Comparison of ENCODE assay signal across 8 mouse cellular contexts in the genomic region with DNA sequence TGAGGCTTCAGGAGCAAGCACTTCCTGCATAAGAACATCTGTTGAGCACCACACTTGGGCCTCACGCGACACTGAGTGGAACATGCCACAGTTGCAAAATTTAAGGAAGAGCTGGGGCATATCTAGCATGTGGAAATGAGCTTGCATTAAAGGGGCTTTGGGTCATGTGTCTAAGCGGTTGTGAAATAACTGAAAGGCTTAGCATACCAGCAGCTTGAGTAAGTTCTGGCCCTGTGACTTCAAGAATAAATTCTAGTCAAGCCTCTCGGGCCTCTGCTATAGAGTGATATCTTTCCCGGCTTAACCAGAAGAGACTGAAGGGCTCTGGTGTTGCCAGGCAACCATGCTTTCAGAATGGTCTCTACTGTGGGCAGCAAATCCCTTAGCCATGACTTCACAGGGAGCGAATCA. TPM values are rescaled to one million over a fixed set of nuclear protein-coding genes. Genes with fewer than 3 reads are reported as not detected.
DNase-seq lines count a peak whose midpoint lies in the region; ATAC-seq and TF ChIP-seq lines count a peak whose summit lies in the region.

No protein-coding gene starts in this region.

- 0 out of 2 replicates have a peak overlapping the region, but pooled peaks have one; percentile 16 for H3K27ac ChIP-seq in hindbrain, postnatal 0 days
- no peak overlapping the region for H3K27ac ChIP-seq in hindbrain, embryonic 10.5 days
- H3K27ac ChIP-seq in lung, embryonic 16.5 days (ENCODE audit: low read length) = peak overlapping the region; percentile 36; the same call in 1 of the 2 replicates
- H3K27ac ChIP-seq in neural tube, embryonic 14.5 days (ENCODE audit: low read depth, low read length) = no peak overlapping the region

- ATAC-seq in hindbrain, postnatal 0 days = peak; percentile 57; the same call in 1 of the 2 replicates
- ATAC-seq in lung, embryonic 16.5 days (ENCODE audit: low read depth) = peak; percentile 82
- ATAC-seq in neural tube, embryonic 14.5 days (ENCODE audit: low read depth) = peak; percentile 28; the same call in 1 of the 2 replicates

- no peaks in the 10 kb centered on the region for H3K27me3 ChIP-seq in hindbrain, postnatal 0 days (ENCODE audit: insufficient read depth, low read length)
- no peaks in the 10 kb centered on the region for H3K27me3 ChIP-seq in hindbrain, embryonic 10.5 days (ENCODE audit: insufficient read depth, poor library complexity, severe bottlenecking)
- H3K27me3 ChIP-seq in lung, embryonic 16.5 days (ENCODE audit: control insufficient read depth, insufficient read depth, low read depth, low read length) = no peaks in the 10 kb centered on the region
- no peaks in the 10 kb centered on the region for H3K27me3 ChIP-seq in neural tube, embryonic 14.5 days (ENCODE audit: control insufficient read depth, insufficient read depth, low read length)

- H3K4me1 ChIP-seq in hindbrain, postnatal 0 days (ENCODE audit: insufficient read depth, low read length) = no peaks in the 10 kb centered on the region
- H3K4me1 ChIP-seq in hindbrain, embryonic 10.5 days (replicated peaks) = no peaks in the 10 kb centered on the region
- H3K4me1 ChIP-seq in lung, embryonic 16.5 days (replicated peaks; ENCODE audit: control insufficient read depth, insufficient read depth, low read length) = no peaks in the 10 kb centered on the region; the same call in 1 of the 2 replicates
- H3K4me1 ChIP-seq in neural tube, embryonic 14.5 days (ENCODE audit: control insufficient read depth, insufficient read depth, low read length) = no peaks in the 10 kb centered on the region

- H3K9me3 ChIP-seq in hindbrain, postnatal 0 days (ENCODE audit: low read length) = no peaks in the 10 kb centered on the region
- H3K9me3 ChIP-seq in hindbrain, embryonic 10.5 days = no peaks in the 10 kb centered on the region
- H3K9me3 ChIP-seq in lung, embryonic 16.5 days (ENCODE audit: control insufficient read depth, low read length) = no peaks in the 10 kb centered on the region
- no peaks in the 10 kb centered on the region for H3K9me3 ChIP-seq in neural tube, embryonic 14.5 days (ENCODE audit: control insufficient read depth, low read length)

- no peak overlapping the region for H3K9ac ChIP-seq in hindbrain, postnatal 0 days (replicated peaks; ENCODE audit: low read length)
- H3K9ac ChIP-seq in lung, embryonic 16.5 days (ENCODE audit: low read length) = no peak overlapping the region
- 0 out of 2 replicates have a peak overlapping the region, but pooled peaks have one; percentile 7 for H3K9ac ChIP-seq in neural tube, embryonic 14.5 days (replicated peaks; ENCODE audit: low read depth, low read length)

- peaks cover 94% of the 10 kb centered on the region for H3K36me3 ChIP-seq in hindbrain, postnatal 0 days (ENCODE audit: insufficient read depth, low read length)
- H3K36me3 ChIP-seq in hindbrain, embryonic 10.5 days = peaks cover 100% of the 10 kb centered on the region
- peaks cover 63% of the 10 kb centered on the region for H3K36me3 ChIP-seq in lung, embryonic 16.5 days (ENCODE audit: control insufficient read depth, insufficient read depth, low read length)
- H3K36me3 ChIP-seq in neural tube, embryonic 14.5 days (ENCODE audit: control insufficient read depth, insufficient read depth, low read length) = peaks cover 93% of the 10 kb centered on the region

- TF ChIP-seq POLR2A in brain, embryonic 14.5 days (IDR thresholded peaks at IDR 0.05; ENCODE audit: borderline replicate concordance, extremely low read depth, insufficient read depth, insufficient read length, poor library complexity, severe bottlenecking) = no peak

- no peak overlapping the region for H3K4me3 ChIP-seq in hindbrain, postnatal 0 days (ENCODE audit: low read length)
- H3K4me3 ChIP-seq in hindbrain, embryonic 10.5 days = no peak overlapping the region
- H3K4me3 ChIP-seq in lung, embryonic 16.5 days (ENCODE audit: low read length) = no peak overlapping the region
- H3K4me3 ChIP-seq in neural tube, embryonic 14.5 days (ENCODE audit: low read depth, low read length) = no peak overlapping the region

- peak; percentile 24 for DNase-seq in hindbrain, postnatal 0 days (ENCODE audit: low spot score)
- no peak for DNase-seq in hindbrain, embryonic 10.5 days (ENCODE audit: low spot score)
- DNase-seq in brain, embryonic 14.5 days (ENCODE audit: low read depth) = peak; percentile 63
- DNase-seq in cerebellum, postnatal 25 days = no peak
- no peak for DNase-seq in kidney, adult 11 months
- no peak for DNase-seq in spleen, adult 18-20 months

- no peak overlapping the region for H3K4me2 ChIP-seq in hindbrain, postnatal 0 days (ENCODE audit: low read depth, low read length)
- H3K4me2 ChIP-seq in lung, embryonic 16.5 days (ENCODE audit: low read depth, low read length) = no peak overlapping the region
- H3K4me2 ChIP-seq in neural tube, embryonic 14.5 days (ENCODE audit: low read depth, low read length) = no peak overlapping the region

- 50% methylated on average over 6 of the region's 6 CpGs for WGBS in hindbrain, postnatal 0 days
- 76% methylated on average over 6 of the region's 6 CpGs for whole genome bisulfite sequencing in hindbrain, embryonic 10.5 days
- 57% methylated on average over 6 of the region's 6 CpGs for WGBS in lung, embryonic 16.5 days
- WGBS in neural tube, embryonic 14.5 days = 61% methylated on average over 6 of the region's 6 CpGs

- no peak for TF ChIP-seq CTCF in hindbrain, postnatal 0 days (IDR thresholded peaks at IDR 0.05; ENCODE audit: low read depth)
- TF ChIP-seq CTCF in brain, embryonic 14.5 days (IDR thresholded peaks at IDR 0.05; ENCODE audit: borderline replicate concordance, extremely low read depth, insufficient read depth, insufficient read length) = no peak

RNA-seq across cellular contexts. Expression of a gene that starts 19.3 kb away (rescaled TPM):
- 0.68 and 1.6 TPM in 2 replicates for total RNA-seq in hindbrain, postnatal 0 days (2014; rRNA removed)
- 2.9 and 3.0 TPM in 2 replicates for polyA plus RNA-seq in hindbrain, postnatal 0 days (2015; fragmentation: Nextera tagmentation; extraction: Ambion mirVana)
- polyA plus RNA-seq in hindbrain, embryonic 10.5 days (2016; fragmentation: Nextera tagmentation; extraction: Ambion mirVana) = 1.5 and 4.3 TPM in 2 replicates
- 4.6 and 6.3 TPM in 2 replicates for polyA plus RNA-seq in brain, embryonic 14.5 days (2012; rRNA removed)
- 93.6 and 113 TPM in 2 replicates for polyA plus RNA-seq in lung, embryonic 16.5 days (2015; fragmentation: Nextera tagmentation; extraction: Ambion mirVana)
- 4.1 and 5.5 TPM in 2 replicates for polyA plus RNA-seq in neural tube, embryonic 14.5 days (2014; fragmentation: Nextera tagmentation; extraction: Ambion mirVana)

RNA-seq across cellular contexts. Expression of a gene that starts 20.3 kb away (rescaled TPM):
- total RNA-seq in hindbrain, postnatal 0 days (2014; rRNA removed) = 31.2 and 35.4 TPM in 2 replicates
- polyA plus RNA-seq in hindbrain, postnatal 0 days (2015; fragmentation: Nextera tagmentation; extraction: Ambion mirVana) = 10.5 and 11.5 TPM in 2 replicates
- 23.0 and 25.7 TPM in 2 replicates for polyA plus RNA-seq in hindbrain, embryonic 10.5 days (2016; fragmentation: Nextera tagmentation; extraction: Ambion mirVana)
- polyA plus RNA-seq in brain, embryonic 14.5 days (2012; rRNA removed) = 28.7 and 35.1 TPM in 2 replicates
- polyA plus RNA-seq in lung, embryonic 16.5 days (2015; fragmentation: Nextera tagmentation; extraction: Ambion mirVana) = 48.9 and 52.1 TPM in 2 replicates
- polyA plus RNA-seq in neural tube, embryonic 14.5 days (2014; fragmentation: Nextera tagmentation; extraction: Ambion mirVana) = 7.0 and 28.7 TPM in 2 replicates

RNA-seq across cellular contexts. Expression of a gene that starts 28.0 kb away (rescaled TPM):
- 281 and 419 TPM in 2 replicates for total RNA-seq in hindbrain, postnatal 0 days (2014; rRNA removed)
- 234 and 243 TPM in 2 replicates for polyA plus RNA-seq in hindbrain, postnatal 0 days (2015; fragmentation: Nextera tagmentation; extraction: Ambion mirVana)
- 432 and 459 TPM in 2 replicates for polyA plus RNA-seq in hindbrain, embryonic 10.5 days (2016; fragmentation: Nextera tagmentation; extraction: Ambion mirVana)
- polyA plus RNA-seq in brain, embryonic 14.5 days (2012; rRNA removed) = 362 and 506 TPM in 2 replicates
- 377 and 397 TPM in 2 replicates for polyA plus RNA-seq in lung, embryonic 16.5 days (2015; fragmentation: Nextera tagmentation; extraction: Ambion mirVana)
- 282 and 335 TPM in 2 replicates for polyA plus RNA-seq in neural tube, embryonic 14.5 days (2014; fragmentation: Nextera tagmentation; extraction: Ambion mirVana)

RNA-seq across cellular contexts. Expression of a gene that starts 28.9 kb away (rescaled TPM):
- 2.9 and 4.9 TPM in 2 replicates for total RNA-seq in hindbrain, postnatal 0 days (2014; rRNA removed)
- polyA plus RNA-seq in hindbrain, postnatal 0 days (2015; fragmentation: Nextera tagmentation; extraction: Ambion mirVana) = 0.33 and 0.38 TPM in 2 replicates
- polyA plus RNA-seq in hindbrain, embryonic 10.5 days (2016; fragmentation: Nextera tagmentation; extraction: Ambion mirVana) = 0.78 and 0.91 TPM in 2 replicates
- polyA plus RNA-seq in brain, embryonic 14.5 days (2012; rRNA removed) = 1.7 and 2.7 TPM in 2 replicates
- 2.3 and 2.7 TPM in 2 replicates for polyA plus RNA-seq in lung, embryonic 16.5 days (2015; fragmentation: Nextera tagmentation; extraction: Ambion mirVana)
- polyA plus RNA-seq in neural tube, embryonic 14.5 days (2014; fragmentation: Nextera tagmentation; extraction: Ambion mirVana) = 0.13 and 0.21 TPM in 2 replicates

RNA-seq across cellular contexts. Expression of a gene that starts 57.9 kb away (rescaled TPM):
- total RNA-seq in hindbrain, postnatal 0 days (2014; rRNA removed) = 209 and 236 TPM in 2 replicates
- polyA plus RNA-seq in hindbrain, postnatal 0 days (2015; fragmentation: Nextera tagmentation; extraction: Ambion mirVana) = 203 and 204 TPM in 2 replicates
- polyA plus RNA-seq in hindbrain, embryonic 10.5 days (2016; fragmentation: Nextera tagmentation; extraction: Ambion mirVana) = 610 and 619 TPM in 2 replicates
- polyA plus RNA-seq in brain, embryonic 14.5 days (2012; rRNA removed) = 369 and 407 TPM in 2 replicates
- 379 and 414 TPM in 2 replicates for polyA plus RNA-seq in lung, embryonic 16.5 days (2015; fragmentation: Nextera tagmentation; extraction: Ambion mirVana)
- polyA plus RNA-seq in neural tube, embryonic 14.5 days (2014; fragmentation: Nextera tagmentation; extraction: Ambion mirVana) = 219 and 241 TPM in 2 replicates

Comparison
In these comparisons a context has a peak if more than half of its experiments do, and no peak if none do; other contexts are left out.
1. DNase-seq: peak in hindbrain, postnatal 0 days (single experiment) and brain, embryonic 14.5 days (single experiment); none in hindbrain, embryonic 10.5 days (single experiment), cerebellum, postnatal 25 days (0 of 2), kidney, adult 11 months (single experiment) and spleen, adult 18-20 months (0 of 2).
2. H3K27ac ChIP-seq: peak in hindbrain, postnatal 0 days (single experiment) and lung, embryonic 16.5 days (single experiment); none in hindbrain, embryonic 10.5 days (single experiment) and neural tube, embryonic 14.5 days (single experiment).
3. ATAC-seq: peak in every context shown above with its lines; median percentile 82 in lung, embryonic 16.5 days; 57 in hindbrain, postnatal 0 days; 28 in neural tube, embryonic 14.5 days.
4. RNA of a gene that starts 19.3 kb away (polyA plus RNA-seq): 93.6 to 113 TPM in lung, embryonic 16.5 days; 4.6 to 6.3 TPM in brain, embryonic 14.5 days, 4.1 to 5.5 TPM in neural tube, embryonic 14.5 days, 2.9 to 3.0 TPM in hindbrain, postnatal 0 days and 1.5 to 4.3 TPM in hindbrain, embryonic 10.5 days; every median in the first group is over 10 times any median in the second.